Mouse (Mus musculus): Measurements from ENCODE around the gene Bcdin3d. TPM values are rescaled to one million over a fixed set of nuclear protein-coding genes. Genes with fewer than 3 reads are reported as not detected.

Gene Bcdin3d
- polyA plus RNA-seq, 1 experiment from 2014 or later: 24.6 TPM

- H3K4me2 ChIP-seq (ENCODE audit: low read length): no peak overlapping the region
- ATAC-seq (ENCODE audit: low FRiP score, low TSS enrichment): no peak
Measured at GRCm38 (mm10) chr15:99470224-99470761, 4.2 kb downstream of the Bcdin3d start.

GRCm38 (mm10) chr15:99469736-99470135 lies 4.8 kb downstream of the Bcdin3d start:
- Histone ChIP-seq H3K4me1 (ENCODE audit: control insufficient read depth, insufficient read depth, low read length) (peaks cover 9% of the 10 kb centered on the region; the same call in 1 of the 2 replicates), H3K27ac (replicated peaks; ENCODE audit: low read depth, low read length) (no peak overlapping the region), H3K9ac (replicated peaks; ENCODE audit: low read length) (no peak overlapping the region), H3K27me3 (ENCODE audit: control insufficient read depth, insufficient read depth, low read length) (no peaks in the 10 kb centered on the region), H3K9me3 (ENCODE audit: control insufficient read depth, low read length) (no peaks in the 10 kb centered on the region), H3K36me3 (ENCODE audit: control insufficient read depth, insufficient read depth, low read length) (no peaks in the 10 kb centered on the region), H3K4me3 (replicated peaks; ENCODE audit: low read depth, low read length) (no peak overlapping the region), H3K4me2 (ENCODE audit: low read length) (no peak overlapping the region)
- ATAC-seq (ENCODE audit: low FRiP score, low TSS enrichment) (no peak), DNase-seq (no peak)
- 95% methylated on average over 4 of the region's 4 CpGs for WGBS

More at GRCm38 (mm10) chr15:99470224-99470761, 4.2 kb downstream of the Bcdin3d start:
- no peak for DNase-seq
- Histone ChIP-seq H3K27me3 (ENCODE audit: control insufficient read depth, insufficient read depth, low read length) (no peaks in the 10 kb centered on the region), H3K27ac (replicated peaks; ENCODE audit: low read depth, low read length) (no peak overlapping the region; the same call in 1 of the 2 replicates), H3K36me3 (ENCODE audit: control insufficient read depth, insufficient read depth, low read length) (no peaks in the 10 kb centered on the region), H3K4me1 (ENCODE audit: control insufficient read depth, insufficient read depth, low read length) (peaks cover 13% of the 10 kb centered on the region; the same call in 1 of the 2 replicates), H3K9ac (replicated peaks; ENCODE audit: low read length) (no peak overlapping the region), H3K9me3 (ENCODE audit: control insufficient read depth, low read length) (no peaks in the 10 kb centered on the region), H3K4me3 (replicated peaks; ENCODE audit: low read depth, low read length) (no peak overlapping the region)
- 90% methylated on average over 31 of the region's 31 CpGs for WGBS

DNA sequence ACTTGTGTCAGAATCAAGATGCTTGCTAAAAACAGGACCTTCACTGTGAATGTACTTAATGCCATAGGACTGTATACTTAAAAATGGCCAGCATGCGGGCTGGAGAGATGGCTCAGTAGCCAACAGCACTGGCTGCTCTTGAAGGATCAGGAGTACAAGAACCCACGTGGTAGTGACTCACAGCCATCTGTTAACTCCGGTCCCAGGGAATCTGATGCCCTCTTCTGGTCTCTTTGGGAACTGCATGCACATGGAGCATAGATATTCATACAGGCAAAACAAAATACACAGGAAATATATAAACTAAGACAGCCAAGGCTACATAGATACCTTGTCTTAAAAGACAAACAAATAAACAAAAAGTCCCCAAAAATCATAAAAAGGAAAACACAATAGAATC lies 5.5 kb downstream of the Bcdin3d start:
- peaks cover 8% of the 10 kb centered on the region; the same call in 1 of the 2 replicates for H3K4me1 ChIP-seq (ENCODE audit: control insufficient read depth, insufficient read depth, low read length)
- no peaks in the 10 kb centered on the region for H3K9me3 ChIP-seq (ENCODE audit: control insufficient read depth, low read length)
- H3K27ac ChIP-seq (replicated peaks; ENCODE audit: low read depth, low read length): no peak overlapping the region
- ATAC-seq (ENCODE audit: low FRiP score, low TSS enrichment): no peak
- H3K4me3 ChIP-seq (replicated peaks; ENCODE audit: low read depth, low read length): no peak overlapping the region
- H3K36me3 ChIP-seq (ENCODE audit: control insufficient read depth, insufficient read depth, low read length): no peaks in the 10 kb centered on the region
- DNase-seq: peak; percentile 76
- H3K9ac ChIP-seq (replicated peaks; ENCODE audit: low read length): no peak overlapping the region
- 41% methylated on average over 3 of the region's 3 CpGs for WGBS
- H3K27me3 ChIP-seq (ENCODE audit: control insufficient read depth, insufficient read depth, low read length): no peaks in the 10 kb centered on the region
- H3K4me2 ChIP-seq (ENCODE audit: low read length): no peak overlapping the region

DNA sequence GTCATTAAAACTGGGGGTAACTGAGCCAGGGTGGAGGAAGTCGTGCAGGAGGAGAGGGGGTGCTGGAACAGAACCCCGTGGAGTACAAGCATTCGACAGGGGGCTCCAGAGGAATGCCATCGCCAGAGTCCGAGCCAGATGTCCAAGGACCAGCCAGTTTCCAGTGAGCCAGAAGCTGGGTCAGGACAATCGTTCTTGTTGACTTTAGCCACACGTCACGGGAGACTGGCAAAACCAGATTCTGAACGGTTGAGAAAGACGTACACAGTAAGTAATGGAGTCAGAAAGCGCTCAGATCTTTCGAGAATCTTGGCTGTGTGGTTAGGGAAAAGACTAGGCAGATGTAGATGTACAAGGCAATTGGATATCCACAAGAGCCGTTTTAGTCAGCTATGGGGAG lies 11.3 kb downstream of the Bcdin3d start:
- DNase-seq: no peak

DNA sequence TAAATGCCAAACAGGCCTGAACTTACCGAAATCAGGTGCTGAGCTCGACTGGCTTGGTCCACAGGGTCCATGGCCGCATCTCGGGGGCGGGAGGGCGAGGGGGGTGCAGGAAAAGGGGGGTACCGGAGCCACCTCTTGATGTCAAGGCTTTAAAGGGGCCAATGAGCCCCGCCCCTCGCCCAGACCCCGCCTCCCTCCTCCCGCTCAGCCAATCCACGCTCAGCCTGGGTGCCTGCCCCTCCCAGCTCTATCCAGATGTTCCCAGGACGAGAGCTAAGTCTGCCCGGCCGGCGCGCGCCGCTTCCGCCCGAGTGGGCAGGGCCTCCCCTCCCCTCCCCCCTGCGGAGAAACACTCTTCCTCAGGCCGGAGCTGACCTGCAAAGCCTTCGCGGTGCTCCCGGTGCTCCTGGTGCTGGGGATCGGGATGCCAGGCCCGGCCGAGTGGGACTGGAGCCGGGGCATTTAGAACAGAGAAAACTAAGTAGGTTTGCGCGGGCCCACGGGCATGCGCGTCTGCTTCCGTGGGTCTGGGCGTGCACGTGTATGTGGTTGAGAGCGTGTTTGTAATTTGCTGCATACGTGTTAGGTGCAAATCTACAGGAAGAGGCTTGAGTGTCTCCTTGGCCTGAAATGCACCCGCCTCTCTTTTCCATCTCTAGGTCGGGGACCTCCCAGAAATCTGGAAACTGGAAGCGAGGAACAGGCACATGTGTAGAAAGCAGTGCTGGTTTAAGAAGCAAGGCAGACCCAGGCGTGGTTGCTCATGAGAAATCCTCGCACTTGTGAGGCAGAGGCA lies 16.7 kb downstream of the Bcdin3d start, which contains the start of gene Nckap5l:
Gene Nckap5l, minus strand, starts transcription at position 143 of the 796 bp plus-strand sequence.
- peak; percentile 95 for DNase-seq
- WGBS: under 1% methylated on average over 38 of the region's 45 CpGs
- Histone ChIP-seq H3K4me3 (replicated peaks; ENCODE audit: low read depth, low read length) (peak within 1 kb of the TSS; percentile 87), H3K27me3 (ENCODE audit: control insufficient read depth, insufficient read depth, low read length) (no peaks in the 10 kb centered on the region), H3K9me3 (ENCODE audit: control insufficient read depth, low read length) (no peaks in the 10 kb centered on the region), H3K27ac (replicated peaks; ENCODE audit: low read depth, low read length) (peak within 1 kb of the TSS; percentile 89), H3K36me3 (ENCODE audit: control insufficient read depth, insufficient read depth, low read length) (peaks cover 2% of the 10 kb centered on the region; the same call in 1 of the 2 replicates), H3K4me2 (ENCODE audit: low read length) (peak within 1 kb of the TSS; percentile 84), H3K4me1 (ENCODE audit: control insufficient read depth, insufficient read depth, low read length) (peaks cover 32% of the 10 kb centered on the region), H3K9ac (replicated peaks; ENCODE audit: low read length) (peak within 1 kb of the TSS; percentile 74)
- ATAC-seq (ENCODE audit: low FRiP score, low TSS enrichment): peak; percentile 95

More for the DNA sequence above, 11.3 kb downstream of the Bcdin3d start:
- H3K27ac ChIP-seq (replicated peaks; ENCODE audit: low read depth, low read length): no peak overlapping the region
- H3K27me3 ChIP-seq (ENCODE audit: control insufficient read depth, insufficient read depth, low read length): no peaks in the 10 kb centered on the region
- ATAC-seq (ENCODE audit: low FRiP score, low TSS enrichment): no peak
- no peak overlapping the region for H3K4me2 ChIP-seq (ENCODE audit: low read length)
- H3K9me3 ChIP-seq (ENCODE audit: control insufficient read depth, low read length): no peaks in the 10 kb centered on the region
- peaks cover 4% of the 10 kb centered on the region for H3K4me1 ChIP-seq (ENCODE audit: control insufficient read depth, insufficient read depth, low read length)
- H3K36me3 ChIP-seq (ENCODE audit: control insufficient read depth, insufficient read depth, low read length): no peaks in the 10 kb centered on the region
- no peak overlapping the region for H3K4me3 ChIP-seq (replicated peaks; ENCODE audit: low read depth, low read length)
- WGBS: 76% methylated on average over 13 of the region's 13 CpGs
- no peak overlapping the region for H3K9ac ChIP-seq (replicated peaks; ENCODE audit: low read length)

- peaks cover 35% of the 10 kb centered on the region for H3K4me1 ChIP-seq (ENCODE audit: control insufficient read depth, insufficient read depth, low read length)
- ATAC-seq (ENCODE audit: low FRiP score, low TSS enrichment) (peak; percentile 77), DNase-seq (peak; percentile 81)
- peaks cover 2% of the 10 kb centered on the region; the same call in 1 of the 2 replicates for H3K36me3 ChIP-seq (ENCODE audit: control insufficient read depth, insufficient read depth, low read length)
- H3K4me3 ChIP-seq (replicated peaks; ENCODE audit: low read depth, low read length): peak overlapping the region; percentile 87
- peak overlapping the region; percentile 84 for H3K4me2 ChIP-seq (ENCODE audit: low read length)
- WGBS: under 1% methylated on average over 41 of the region's 43 CpGs
- no peaks in the 10 kb centered on the region for H3K9me3 ChIP-seq (ENCODE audit: control insufficient read depth, low read length)
- H3K27ac ChIP-seq (replicated peaks; ENCODE audit: low read depth, low read length): peak overlapping the region; percentile 89
- no peaks in the 10 kb centered on the region for H3K27me3 ChIP-seq (ENCODE audit: control insufficient read depth, insufficient read depth, low read length)
- H3K9ac ChIP-seq (replicated peaks; ENCODE audit: low read length): peak overlapping the region; percentile 74
Measured at GRCm38 (mm10) chr15:99456963-99457605, 17.4 kb downstream of the Bcdin3d start.

GRCm38 (mm10) chr15:99456338-99456962 lies 18.1 kb downstream of the Bcdin3d start:
- Histone ChIP-seq H3K9me3 (ENCODE audit: control insufficient read depth, low read length) (no peaks in the 10 kb centered on the region), H3K27me3 (ENCODE audit: control insufficient read depth, insufficient read depth, low read length) (no peaks in the 10 kb centered on the region), H3K4me2 (ENCODE audit: low read length) (peak overlapping the region; percentile 84), H3K4me3 (replicated peaks; ENCODE audit: low read depth, low read length) (peak overlapping the region; percentile 87), H3K9ac (replicated peaks; ENCODE audit: low read length) (peak overlapping the region; percentile 74), H3K4me1 (ENCODE audit: control insufficient read depth, insufficient read depth, low read length) (peaks cover 35% of the 10 kb centered on the region), H3K36me3 (ENCODE audit: control insufficient read depth, insufficient read depth, low read length) (peaks cover 2% of the 10 kb centered on the region; the same call in 1 of the 2 replicates), H3K27ac (replicated peaks; ENCODE audit: low read depth, low read length) (peak overlapping the region; percentile 89)
- WGBS: 14% methylated on average over 7 of the region's 7 CpGs
- DNase-seq (peak; percentile 51), ATAC-seq (ENCODE audit: low FRiP score, low TSS enrichment) (no peak)

DNA sequence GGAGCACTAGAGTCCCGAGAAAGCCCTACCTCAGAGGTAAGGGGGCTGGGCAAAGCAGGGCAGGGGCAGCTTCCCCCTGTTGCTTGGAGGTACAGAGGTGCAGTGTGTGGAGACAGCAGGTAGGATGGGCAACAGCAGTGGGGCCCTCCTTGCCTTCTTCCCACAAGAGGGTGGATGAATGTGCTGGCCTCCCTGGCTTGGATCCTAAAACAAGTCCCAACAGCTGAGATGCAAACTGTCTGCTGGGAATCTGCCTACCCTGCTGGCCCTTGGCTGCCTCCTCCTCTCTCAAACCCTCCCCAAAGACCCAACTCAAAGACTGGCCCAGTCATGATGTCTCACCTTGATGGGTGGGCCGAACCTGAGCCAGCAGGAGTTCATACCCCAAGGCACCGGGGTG lies 19.1 kb downstream of the Bcdin3d start:
- H3K9ac ChIP-seq (replicated peaks; ENCODE audit: low read length): no peak overlapping the region; the same call in 1 of the 2 replicates
- H3K4me2 ChIP-seq (ENCODE audit: low read length): peak overlapping the region; percentile 84
- ATAC-seq (ENCODE audit: low FRiP score, low TSS enrichment): no peak
- H3K4me3 ChIP-seq (replicated peaks; ENCODE audit: low read depth, low read length): no peak overlapping the region; the same call in 1 of the 2 replicates
- no peak overlapping the region for H3K27ac ChIP-seq (replicated peaks; ENCODE audit: low read depth, low read length)
- peaks cover 35% of the 10 kb centered on the region for H3K4me1 ChIP-seq (ENCODE audit: control insufficient read depth, insufficient read depth, low read length)
- no peaks in the 10 kb centered on the region for H3K27me3 ChIP-seq (ENCODE audit: control insufficient read depth, insufficient read depth, low read length)
- no peak for DNase-seq
- no peaks in the 10 kb centered on the region for H3K9me3 ChIP-seq (ENCODE audit: control insufficient read depth, low read length)
- H3K36me3 ChIP-seq (ENCODE audit: control insufficient read depth, insufficient read depth, low read length): peaks cover 2% of the 10 kb centered on the region; the same call in 1 of the 2 replicates
- 84% methylated on average over 3 of the region's 3 CpGs for WGBS

All from midbrain, embryonic 14.5 days (tissue).